Mouse (Mus musculus) CD4-positive, CD25-positive, alpha-beta regulatory T cell, adult 2 months (primary cell): ENCODE results near the gene Tm4sf5.
"Not testable (repeated sequence)": the region's sequence is repeated elsewhere in the genome, so short reads cannot be mapped to it uniquely, and the experiment has no call there.

Source experiments
- DNase-seq: peaks from one replicate; pipeline ENCODE4 v3.0.0-alpha.2; 2012; ENCODE audit warnings: low read depth, low spot score

The Tm4sf5 gene

DNA sequence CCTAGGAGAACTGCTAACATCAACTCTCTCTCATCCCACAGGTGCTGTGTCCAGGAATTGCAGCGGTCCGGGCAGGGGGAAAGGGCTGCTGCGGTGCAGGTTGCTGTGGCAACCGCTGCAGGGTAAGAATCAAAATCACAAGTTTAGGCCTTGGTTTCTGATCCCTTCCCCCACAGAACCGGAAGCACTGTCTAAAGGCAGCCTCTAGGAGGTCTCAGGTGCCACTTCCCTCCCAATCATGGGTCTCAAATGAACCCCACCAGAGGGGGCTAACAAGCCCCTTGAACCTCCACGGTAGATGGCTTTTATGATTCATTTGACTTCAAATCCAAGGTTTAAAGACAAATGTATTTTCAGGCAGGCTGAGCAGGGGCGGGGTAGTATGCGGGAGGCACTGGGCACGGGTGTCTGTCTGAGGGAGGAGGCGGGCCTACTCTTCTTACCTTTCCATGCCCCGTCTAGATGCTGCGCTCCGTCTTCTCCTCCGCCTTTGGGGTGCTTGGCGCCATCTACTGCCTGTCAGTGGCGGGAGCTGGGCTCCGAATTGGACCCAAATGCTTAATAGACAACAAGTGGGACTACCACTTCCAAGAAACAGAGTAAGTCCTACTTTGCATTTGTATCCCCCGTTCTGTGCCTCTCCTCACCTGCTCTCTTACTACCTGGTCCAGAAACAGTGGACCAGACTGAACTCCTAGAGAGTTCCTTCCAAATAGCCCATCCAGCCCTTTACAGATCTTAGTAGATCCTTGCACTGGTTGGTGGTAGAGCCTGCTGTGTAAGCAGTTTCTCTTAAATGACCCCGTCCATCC is 4.9 kb downstream of the Tm4sf5 start:
- peak; percentile 89 for DNase-seq

DNA sequence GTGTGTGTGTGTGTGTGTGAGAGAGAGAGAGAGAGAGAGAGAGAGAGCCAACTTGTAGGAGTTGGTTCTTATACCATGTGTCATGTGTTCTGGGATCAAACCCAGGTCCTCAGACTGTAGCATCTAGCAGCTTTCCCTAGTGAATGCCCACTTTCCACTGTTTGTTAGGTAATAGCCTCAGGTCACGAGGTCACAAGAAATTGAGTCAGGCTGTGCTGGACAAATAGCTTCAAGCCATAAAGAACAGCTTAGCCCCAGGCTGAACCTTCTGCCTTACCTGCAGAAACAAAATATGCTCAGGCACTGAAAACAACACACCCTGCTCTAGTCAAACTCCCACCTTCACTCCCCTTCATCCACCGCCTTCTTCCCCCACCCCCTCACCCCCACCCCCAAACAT is 6.2 kb downstream of the Tm4sf5 start:
- DNase-seq: no peak

DNA sequence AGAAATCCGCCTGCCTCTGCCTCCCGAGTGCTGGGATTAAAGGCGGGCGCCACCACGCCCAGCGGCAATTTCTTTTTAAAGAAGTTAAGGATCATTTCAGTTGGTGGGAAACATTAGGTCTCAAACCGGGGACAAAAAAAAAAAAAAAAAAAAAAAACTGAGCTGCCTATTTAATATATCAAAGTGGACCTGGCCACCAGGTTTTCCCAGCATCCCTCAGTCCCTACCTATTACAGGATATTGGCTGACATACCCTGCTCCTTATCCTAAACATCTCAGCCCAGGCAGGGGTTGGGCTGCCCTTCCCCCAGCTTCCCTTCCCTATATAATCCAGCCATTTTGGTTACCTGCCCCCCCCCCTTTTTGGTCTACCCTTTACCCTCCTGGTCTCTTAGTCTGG is 6.8 kb downstream of the Tm4sf5 start:
- DNase-seq: no peak

DNA sequence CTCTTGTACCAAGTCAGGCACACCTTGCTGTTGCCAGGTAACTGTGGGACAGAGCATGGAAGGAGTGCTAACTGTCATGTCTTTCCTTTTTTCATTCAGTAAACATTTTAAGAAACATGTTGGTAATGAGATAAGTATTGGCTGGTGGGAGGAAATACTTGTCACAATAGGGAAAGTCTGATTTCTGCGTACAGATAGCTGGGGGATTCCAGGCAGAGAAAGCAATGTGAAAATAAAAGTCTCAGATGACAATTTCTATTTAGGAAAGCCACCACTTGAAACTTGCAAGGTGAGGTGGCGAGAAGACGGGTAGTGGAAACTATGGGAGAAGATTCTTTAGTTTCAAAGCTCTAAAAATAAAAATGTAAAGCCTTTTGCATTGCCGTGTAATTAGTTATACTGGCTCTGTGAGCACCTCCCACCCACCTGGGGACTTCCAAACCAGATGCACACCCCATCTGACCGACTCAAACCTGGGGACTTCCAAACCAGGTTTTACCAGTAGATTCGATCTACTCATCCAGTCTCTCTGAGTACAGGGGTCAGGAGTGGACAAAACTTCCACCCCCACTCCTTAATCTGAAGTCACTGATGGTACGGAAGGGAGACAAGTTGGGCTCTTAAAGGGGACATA is 7.8 kb downstream of the Tm4sf5 start:
- DNase-seq: peak; percentile 64

DNA sequence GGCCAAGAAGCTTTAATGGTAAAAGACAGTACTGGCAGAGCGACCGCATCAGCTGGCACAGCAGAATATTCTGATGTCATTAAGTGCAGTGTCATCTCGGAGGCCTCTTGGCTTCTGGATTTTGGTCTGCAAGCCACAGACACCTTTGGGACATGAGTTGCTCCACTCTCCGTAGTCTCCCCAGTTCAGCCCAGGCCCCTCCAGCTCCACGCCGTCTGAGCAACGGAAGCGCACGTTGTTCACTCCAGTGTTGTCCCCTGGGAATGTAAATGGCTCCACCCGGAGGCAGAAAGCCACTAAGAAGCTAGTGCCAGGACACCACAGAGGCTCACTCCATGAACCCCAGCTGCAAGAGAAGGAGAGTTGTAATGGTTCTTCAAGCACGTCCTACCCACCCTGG is 8.5 kb downstream of the Tm4sf5 start:
- DNase-seq: no peak

DNA sequence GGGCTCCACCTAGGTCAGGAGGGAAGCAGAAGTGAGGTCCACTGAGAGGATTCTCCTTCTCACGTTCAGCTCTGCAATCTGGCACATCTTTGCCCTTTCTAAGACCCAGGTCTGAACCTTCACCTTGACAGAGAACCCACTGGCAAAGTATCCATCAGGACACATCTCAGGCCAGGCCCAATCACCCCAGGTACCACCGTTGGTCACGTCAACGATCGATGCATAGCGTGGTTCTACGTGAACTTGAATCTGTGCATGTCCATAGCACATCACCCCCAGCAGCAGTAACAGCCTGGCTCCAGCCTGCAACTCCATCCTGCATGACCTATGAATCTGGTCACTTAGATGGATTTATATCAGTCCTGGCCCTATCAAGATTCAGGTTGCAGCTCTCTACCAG is 9.2 kb downstream of the Tm4sf5 start, which contains the start of gene Vmo1:
TSS of gene Vmo1 (minus strand) at position 329 of the 400 bp plus-strand sequence.
- DNase-seq: no peak

DNA sequence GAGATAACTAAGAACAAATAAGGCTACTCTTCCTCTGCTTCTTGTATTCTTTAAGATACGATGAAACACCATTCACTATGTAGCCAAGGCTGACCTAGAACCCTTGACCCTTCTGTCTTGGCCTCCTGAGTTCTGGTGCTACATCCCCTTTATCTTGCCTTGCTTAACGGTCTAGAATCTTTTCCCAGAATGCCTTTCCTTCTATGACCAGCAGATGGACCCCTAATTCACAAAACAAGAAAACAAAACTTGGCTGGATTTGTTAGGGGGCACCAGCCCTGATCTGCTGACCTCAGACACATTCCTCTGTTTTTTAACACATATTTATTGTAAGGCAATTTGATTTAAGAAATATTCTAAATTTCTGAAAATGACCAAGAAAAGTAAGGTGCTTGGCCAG is 11.3 kb downstream of the Tm4sf5 start:
- DNase-seq: peak; percentile 73

DNA sequence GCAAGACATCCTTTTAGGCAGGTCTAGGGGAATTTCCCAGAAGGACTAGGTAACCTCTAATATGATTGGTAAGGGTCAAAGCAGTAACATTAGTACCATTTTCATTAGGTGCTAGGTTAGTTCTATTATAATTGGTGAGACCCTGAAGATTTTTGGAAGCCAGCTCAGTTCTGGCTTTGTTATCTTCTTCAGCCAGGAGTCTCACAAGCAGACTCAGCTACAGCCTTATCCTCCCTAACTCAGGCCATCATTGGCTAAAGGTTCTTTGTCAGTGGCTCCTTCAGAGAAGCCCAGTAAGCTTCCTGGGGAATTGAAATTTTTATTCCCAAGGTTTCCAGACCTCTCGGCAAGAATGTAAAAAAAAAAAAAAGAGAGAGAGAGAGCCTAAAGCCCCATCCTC is 13.4 kb downstream of the Tm4sf5 start:
- no peak for DNase-seq

DNA sequence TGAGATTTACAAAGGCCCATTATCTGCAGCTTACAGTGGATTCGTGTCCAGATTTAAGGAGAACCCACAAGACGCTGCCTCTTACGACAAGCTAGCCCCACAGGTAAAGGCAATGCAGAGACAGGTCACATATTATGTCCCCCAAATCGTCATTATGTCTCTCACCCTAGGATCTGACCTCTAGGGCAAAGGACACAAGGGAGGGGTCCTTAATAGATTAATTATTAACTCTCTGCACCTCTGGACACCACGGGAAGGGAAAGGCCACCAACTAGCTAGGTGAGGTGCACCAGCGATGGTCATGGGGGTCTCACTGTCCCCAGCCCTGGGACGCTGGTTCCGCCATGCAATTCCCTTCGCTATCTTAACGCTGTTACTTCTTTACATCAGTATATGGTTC is 13.9 kb downstream of the Tm4sf5 start, which contains the start of gene Gltpd2:
TSS of gene Gltpd2 (plus strand) at position 274 of the 400 bp plus-strand sequence.
- no peak for DNase-seq

DNA sequence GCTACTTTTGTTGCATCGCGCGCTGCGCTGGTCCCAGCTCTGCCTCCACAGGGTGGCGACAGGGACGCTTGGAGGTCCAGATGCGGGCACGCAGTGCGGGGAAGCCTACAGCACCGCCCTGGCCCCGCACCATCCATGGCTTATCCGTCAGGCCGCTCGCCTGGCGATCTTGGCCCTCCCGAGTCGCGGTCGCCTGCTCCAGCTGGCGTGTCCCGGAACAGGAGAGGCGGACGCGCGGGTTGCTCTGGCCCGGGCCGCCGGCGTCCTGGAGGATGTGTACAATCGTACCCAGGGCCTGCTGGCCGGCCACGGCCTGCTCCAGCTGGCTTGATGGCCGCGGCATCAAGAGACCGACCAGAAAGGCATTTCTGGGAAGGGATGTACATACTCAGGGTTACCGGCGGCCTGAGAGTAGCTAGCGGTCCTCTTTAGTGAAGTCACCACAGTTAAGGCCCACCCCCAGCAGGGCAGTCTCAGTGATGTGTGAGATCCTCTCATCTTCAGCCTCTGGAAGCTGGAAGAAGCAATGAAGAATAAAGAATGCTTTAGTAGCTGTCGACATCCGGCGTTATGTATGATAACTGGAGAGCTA is 15.2 kb downstream of the Tm4sf5 start:
- no peak for DNase-seq

DNA sequence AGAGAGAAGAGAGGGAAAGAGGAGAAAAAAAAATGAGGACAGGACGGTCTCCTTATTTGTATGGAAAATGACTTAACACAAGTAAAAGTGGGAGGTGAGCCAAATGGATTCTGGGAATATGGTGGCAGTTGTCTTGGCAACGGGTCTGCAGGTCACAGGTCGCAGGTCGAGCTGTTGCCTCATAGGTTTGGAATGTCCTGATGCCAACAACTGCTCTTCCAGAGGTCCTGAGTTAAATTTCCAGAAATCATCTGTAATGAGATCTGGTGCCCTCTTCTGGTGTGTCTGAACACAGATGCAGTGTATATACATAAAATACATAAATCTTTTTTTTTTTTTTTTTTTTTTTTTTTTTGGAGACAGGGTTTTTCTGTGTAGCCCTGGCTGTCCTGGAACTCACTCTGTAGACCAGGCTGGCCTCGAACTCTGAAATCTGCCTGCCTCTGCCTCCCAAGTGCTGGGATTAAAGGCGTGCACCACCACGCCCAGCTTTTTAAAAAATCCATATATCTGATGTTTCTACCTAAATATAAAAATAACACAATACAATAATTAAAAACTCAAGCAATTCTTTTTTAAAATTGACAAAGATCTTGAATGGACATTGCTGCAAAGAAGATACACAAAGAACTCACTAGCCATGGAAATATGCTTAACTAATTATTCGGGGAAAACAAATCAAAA is 18.4 kb downstream of the Tm4sf5 start:
- not testable (repeated sequence) for DNase-seq

DNA sequence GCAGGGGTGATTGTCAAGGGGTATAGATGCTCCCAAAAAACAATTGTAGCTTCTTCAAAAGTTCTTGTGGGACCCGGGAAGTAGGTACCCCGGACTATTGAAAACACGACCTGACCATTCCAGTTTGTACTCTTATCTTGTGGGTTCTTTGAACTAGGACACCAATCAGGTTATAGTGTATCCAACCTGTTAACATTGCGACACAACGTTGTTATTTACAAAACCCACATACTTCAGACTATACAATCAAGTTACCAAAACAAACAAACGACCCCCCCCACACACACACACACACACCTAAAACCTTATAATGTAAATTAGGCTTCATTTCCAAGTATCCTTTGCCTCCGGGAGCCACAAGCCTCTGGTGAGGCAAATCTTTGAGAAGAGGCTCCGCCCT is 19.7 kb downstream of the Tm4sf5 start:
- DNase-seq: no peak

DNA sequence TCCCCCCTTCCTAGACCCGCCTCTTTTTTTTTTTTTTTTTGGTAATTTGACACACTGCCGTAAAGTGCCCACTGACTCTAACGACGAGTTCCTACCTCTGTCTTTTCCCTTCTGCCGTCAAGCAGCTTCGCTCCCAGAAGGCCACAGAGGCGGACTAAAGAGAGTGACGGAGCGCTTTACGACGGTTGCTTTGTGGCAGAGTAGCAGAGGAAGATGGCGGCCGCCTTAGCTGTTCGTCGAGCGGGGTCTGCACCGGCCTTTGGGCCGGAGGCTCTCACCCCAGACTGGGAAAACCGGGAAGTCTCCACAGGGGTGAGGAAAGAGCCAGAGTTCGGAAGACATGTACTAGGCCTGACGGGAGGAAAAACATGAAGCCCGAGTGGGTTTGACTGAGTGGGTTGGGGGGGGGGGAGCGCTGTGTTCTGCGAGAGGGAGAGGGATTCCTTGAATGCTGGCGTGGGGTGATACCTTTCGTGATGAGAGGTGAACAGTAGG is 20.2 kb downstream of the Tm4sf5 start, which contains the start of gene Psmb6:
TSS of gene Psmb6 (plus strand) at position 184 of the 495 bp plus-strand sequence.
- peak; percentile 96 for DNase-seq

DNA sequence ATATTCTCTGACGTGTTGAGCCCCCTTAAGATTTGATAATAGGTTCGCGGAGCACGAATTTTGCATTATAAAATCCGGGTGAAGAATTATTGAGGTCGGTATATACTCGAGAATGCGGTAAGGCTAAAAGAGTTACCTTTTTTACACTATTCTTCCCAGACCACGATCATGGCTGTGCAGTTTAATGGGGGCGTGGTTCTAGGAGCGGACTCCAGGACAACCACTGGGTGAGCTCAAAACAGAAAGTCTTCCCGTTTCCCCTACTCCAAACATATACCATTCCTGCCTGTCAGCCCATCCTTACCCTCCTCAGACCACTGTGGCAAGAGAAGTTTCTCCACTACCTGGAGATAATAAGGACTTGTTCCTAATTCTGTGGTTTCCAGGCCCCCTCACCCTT is 20.7 kb downstream of the Tm4sf5 start:
- DNase-seq: no peak

DNA sequence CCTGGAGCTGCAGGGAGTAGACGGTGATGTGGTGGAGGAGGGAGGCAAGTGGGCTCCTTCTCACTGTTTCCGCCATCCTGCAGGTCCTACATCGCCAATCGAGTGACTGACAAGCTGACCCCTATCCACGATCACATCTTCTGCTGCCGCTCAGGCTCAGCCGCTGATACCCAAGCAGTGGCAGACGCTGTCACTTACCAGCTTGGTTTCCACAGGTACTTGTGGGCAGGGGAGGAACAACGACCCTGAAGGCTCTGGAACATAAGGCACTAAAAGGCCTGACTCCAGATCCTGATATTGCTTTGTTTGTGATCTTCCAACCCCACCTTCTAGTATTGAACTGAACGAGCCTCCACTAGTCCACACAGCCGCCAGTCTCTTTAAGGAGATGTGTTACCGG is 21.2 kb downstream of the Tm4sf5 start:
- no peak for DNase-seq

DNA sequence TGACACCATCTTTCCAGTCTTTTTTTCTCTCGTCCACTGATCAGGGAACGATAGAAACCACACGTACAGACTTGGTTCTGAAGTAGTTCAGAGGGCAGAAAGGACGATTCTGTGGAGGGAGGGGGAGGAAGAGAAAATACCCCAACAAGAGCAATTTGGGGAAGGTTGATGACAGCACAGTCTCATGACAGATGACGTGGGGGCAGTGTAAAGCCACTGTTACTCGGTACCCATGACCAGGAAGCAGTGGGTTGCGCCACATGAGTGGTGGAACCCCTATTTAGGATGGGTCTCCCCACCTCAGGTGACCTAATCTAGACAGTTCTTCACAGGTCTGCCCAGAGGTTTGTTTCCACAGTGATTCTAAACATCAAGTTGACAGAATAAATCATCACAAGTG is 23.6 kb downstream of the Tm4sf5 start:
- no peak for DNase-seq

DNA sequence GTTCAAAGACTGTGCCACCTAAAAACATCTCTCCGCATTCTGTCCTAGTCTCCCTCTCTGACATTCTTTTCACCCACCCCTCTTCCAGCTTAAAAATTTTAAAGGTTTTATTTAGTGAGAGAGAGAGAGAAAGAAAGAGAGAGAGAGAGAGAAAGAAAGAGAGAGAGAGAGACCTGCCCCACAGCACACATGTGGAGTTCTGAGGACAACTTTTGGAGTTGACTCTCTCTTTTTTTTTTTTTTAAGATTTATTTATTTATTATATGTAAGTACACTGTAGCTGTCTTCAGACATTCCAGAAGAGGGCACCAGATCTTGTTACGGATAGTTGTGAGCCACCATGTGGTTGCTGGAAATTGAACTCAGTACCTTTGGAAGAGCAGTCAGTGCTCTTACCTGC is 26.0 kb downstream of the Tm4sf5 start:
- not testable (repeated sequence) for DNase-seq

DNA sequence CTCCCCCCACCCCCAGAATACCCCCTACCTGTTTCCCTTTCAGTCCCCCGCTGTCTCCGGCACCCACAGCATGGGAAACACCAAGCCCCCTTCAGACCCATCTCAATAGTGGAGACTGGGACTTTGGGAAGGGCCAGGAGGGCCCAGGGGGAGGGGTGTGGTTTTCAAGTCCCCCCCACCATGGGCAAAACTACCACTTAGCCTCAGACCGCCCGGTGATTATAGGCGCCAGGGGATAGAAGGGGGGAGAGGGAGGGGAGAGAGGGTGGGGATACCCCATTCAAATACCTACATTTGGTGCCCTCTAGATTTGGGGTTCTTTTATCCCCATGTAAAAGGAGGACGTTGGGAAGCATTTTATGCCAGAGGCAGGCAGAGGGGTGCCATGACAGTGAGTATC is 27.8 kb downstream of the Tm4sf5 start, which contains the start of gene Gm40193:
TSS of gene Gm40193 (minus strand) at position 101 of the 400 bp plus-strand sequence.
- no peak for DNase-seq

DNA sequence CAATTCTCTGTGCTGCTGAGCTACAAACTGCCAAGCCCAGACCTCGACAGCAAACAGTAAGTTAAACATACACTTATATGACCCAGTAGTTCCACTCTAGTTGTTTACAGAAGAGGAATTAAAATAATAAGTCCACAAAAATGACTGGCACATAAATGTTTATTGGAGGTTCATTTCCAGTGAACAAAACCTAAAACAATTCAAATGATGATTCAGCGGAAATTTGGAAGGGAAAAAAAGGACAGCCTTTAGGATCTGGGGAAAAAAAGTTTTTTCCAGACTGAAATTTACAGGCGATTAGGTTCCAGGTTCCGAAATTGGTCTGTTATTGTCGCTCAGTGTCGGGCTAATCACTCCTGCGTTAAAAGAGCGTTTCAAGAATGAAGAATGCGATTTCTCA is 34.4 kb downstream of the Tm4sf5 start:
- DNase-seq: no peak

DNA sequence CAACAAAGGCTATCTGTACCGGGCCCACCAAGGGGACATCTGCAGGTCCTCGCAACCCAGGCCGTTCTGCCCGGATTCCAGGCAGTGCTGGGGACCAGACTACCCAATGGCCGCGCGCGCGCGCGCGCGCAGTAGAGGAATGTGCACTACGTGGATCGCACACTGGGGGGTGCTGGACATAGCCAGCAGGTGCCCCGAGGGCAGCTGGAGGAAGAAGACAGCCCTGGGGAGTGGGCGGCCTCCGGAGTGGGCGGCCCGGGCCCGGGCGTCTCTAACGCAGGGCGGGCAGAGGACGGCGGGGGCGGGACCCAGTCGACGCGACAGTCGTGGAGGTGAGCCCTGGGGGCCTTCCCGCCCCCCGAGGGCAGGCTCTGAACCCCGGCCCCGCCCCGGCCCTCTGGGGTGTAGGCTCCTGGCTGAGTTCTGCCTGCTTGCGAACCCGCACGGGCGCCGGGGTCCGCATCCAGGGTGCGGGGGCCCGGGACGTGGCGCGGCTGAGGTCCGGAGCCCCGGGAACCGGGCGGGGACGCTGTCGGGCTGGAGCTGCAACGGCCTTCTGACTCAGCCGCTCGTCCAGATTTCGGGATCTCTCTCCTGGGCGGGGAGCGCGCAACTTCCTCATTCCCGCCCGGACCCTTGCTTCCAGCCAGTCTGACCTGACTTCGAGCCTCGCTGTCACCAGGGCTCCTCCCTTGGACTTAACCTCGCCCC is 35.0 kb downstream of the Tm4sf5 start, which contains the start of gene Pld2:
TSS of gene Pld2 (plus strand) at position 188 of the 711 bp plus-strand sequence.
- DNase-seq: peak; percentile 89

DNA sequence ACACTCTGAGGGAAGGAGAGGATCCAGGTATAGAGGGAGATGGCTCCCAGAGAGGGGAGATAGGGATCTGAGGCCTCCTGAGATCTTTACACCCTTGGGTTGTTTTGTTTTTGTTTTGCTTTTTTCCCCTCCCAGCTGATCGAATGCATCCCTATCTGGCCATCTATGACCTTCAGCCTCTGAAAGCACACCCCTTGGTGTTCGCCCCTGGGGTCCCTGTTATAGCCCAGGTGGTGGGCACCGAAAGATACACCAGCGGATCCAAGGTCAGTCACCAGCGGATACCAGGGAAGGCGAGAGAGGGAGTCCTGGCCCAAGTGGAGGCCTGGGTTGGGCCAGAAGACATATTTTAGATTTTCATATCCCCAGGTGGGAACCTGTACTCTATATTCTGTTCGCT is 35.9 kb downstream of the Tm4sf5 start:
- DNase-seq: no peak
